Mouse (Mus musculus) limb, embryonic 11.5 days (tissue): ENCODE measurements around the gene Majin. TPM values are rescaled to one million over a fixed set of nuclear protein-coding genes. Genes with fewer than 3 reads are reported as not detected.
A peak's percentile ranks its signal among the peaks of the same experiment; 100 is the strongest.

Experiments
- ATAC-seq: fragments of 200-750 bp; cut with Nextera tagmentation; 2 replicates; pipeline ENCODE4 v1.8.0; 2017; ENCODE audit warnings: low read depth; ENCODE audit not compliant: insufficient number of reproducible peaks, low FRiP score, low TSS enrichment
- DNase-seq: peaks from one replicate; pipeline ENCODE4 v3.0.0-alpha.2; 2015; ENCODE audit warnings: low spot score
- H3K27ac ChIP-seq: fragments of 300-500 bp; sonication (generic); replicated peaks from 2 replicates; pipeline ENCODE4 v1.5.1; 2014; ENCODE audit warnings: low read depth, mild to moderate bottlenecking, low read length
- H3K27me3 ChIP-seq: fragments of 300-500 bp; sonication (generic); 2 replicates; pipeline ENCODE4 v1.6.1; 2014; ENCODE audit warnings: mild to moderate bottlenecking, low read length, mixed read lengths; ENCODE audit not compliant: control insufficient read depth, insufficient read depth
- H3K36me3 ChIP-seq: fragments of 300-500 bp; sonication (generic); 2 replicates; pipeline ENCODE4 v1.6.1; 2014; ENCODE audit warnings: mild to moderate bottlenecking, low read length, moderate library complexity, mixed read lengths; ENCODE audit not compliant: control insufficient read depth, insufficient read depth
- H3K4me1 ChIP-seq: fragments of 300-500 bp; sonication (generic); 2 replicates; pipeline ENCODE4 v1.6.1; 2014; ENCODE audit warnings: low read length, mixed read lengths; ENCODE audit not compliant: control insufficient read depth, insufficient read depth
- H3K4me2 ChIP-seq: fragments of 300-500 bp; sonication (generic); 2 replicates; pipeline ENCODE4 v1.6.1; 2014; ENCODE audit warnings: low read depth, mild to moderate bottlenecking, moderate library complexity; ENCODE audit not compliant: severe bottlenecking
- H3K4me3 ChIP-seq: fragments of 300-500 bp; sonication (generic); 2 replicates; pipeline ENCODE4 v1.5.1; 2014; ENCODE audit warnings: low read depth, low read length
- H3K9ac ChIP-seq: fragments of 300-500 bp; sonication (generic); 2 replicates; pipeline ENCODE4 v1.6.1; 2014; ENCODE audit warnings: mild to moderate bottlenecking, low read length
- H3K9me3 ChIP-seq: fragments of 300-500 bp; sonication (generic); 2 replicates; pipeline ENCODE4 v1.6.1; 2016; ENCODE audit warnings: low read length; ENCODE audit not compliant: control insufficient read depth
- WGBS: fragments of 180-500 bp; shearing (Covaris S2); extraction: QIAGEN DNeasy Blood & Tissue Kit; methylation state at CpG from one replicate; pipeline ENCODE4 v1.1.7; 2014; 5-methylcytosine and 5-hydroxymethylcytosine counted together
- polyA plus RNA-seq: library from polyadenylated mRNA; unstranded; fragments of >200 nt; fragmentation: Nextera tagmentation; extraction: Ambion mirVana; gene quantifications from 2 replicates; pipeline ENCODE4 v1.2.1, GENCODE M21; 2014

Gene Majin
- polyA plus RNA-seq, 1 experiment from 2014 or later = not detected

- H3K27me3 ChIP-seq = no peaks in the 10 kb centered on the region
- H3K4me1 ChIP-seq = peaks cover 7% of the 10 kb centered on the region
- DNase-seq (no peak), ATAC-seq (no peak)
- no peak overlapping the region for H3K4me3 ChIP-seq
- no peak overlapping the region for H3K27ac ChIP-seq
- no peaks in the 10 kb centered on the region for H3K9me3 ChIP-seq
- no peak overlapping the region for H3K9ac ChIP-seq
- H3K36me3 ChIP-seq = no peaks in the 10 kb centered on the region
- H3K4me2 ChIP-seq = no peak overlapping the region
- WGBS = 36% methylated on average over 5 of the region's 5 CpGs
Measured at GRCm38 (mm10) chr19:6240725-6241124, 56.5 kb downstream of the Majin start.

DNA sequence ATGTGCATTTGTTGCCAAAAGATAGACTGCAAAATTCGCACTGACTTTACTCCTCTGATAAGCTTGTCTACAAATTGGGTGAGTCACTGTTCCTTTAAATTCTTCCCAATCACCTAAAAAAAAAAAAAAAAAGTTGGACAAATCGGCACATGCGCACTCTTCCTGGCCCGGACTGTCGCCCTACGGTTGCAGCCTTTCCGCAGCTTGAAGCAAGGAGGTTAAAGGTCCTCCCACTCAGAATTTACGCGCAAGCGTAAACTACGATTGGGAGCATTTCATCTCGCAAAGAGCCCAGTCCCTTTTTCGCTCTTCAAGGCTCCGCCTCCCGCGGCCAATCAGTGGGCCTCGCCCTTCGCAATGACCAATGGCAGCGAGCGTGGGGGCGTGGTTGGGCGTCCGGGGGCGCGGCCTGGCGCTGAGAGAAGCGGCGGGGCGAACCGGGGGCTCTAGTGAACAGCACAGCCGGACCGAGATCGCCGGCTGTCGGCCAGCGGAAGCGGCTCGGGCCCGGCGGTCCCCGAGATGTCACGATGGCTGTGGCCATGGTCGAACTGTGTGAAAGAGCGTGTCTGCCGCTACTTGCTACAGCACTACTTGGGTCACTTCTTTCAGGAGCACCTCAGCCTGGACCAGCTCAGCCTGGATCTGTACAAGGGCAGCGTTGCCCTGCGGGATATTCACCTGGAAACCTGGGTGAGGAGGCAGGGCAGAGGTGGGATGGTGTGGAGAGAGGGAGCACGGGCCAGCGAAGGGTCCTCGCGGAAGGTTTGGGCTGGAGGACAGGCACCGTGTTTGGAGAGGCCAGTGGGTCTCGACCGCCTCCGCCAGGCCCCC, 57.3 kb downstream of the Majin start, which contains the start of gene Atg2a:
Gene Atg2a, plus strand, starts transcription at position 395 of the 834 bp plus-strand sequence.
- Histone ChIP-seq H3K4me2 (peak within 1 kb of the TSS; percentile 89), H3K9ac (peak within 1 kb of the TSS; percentile 85), H3K4me3 (peak within 1 kb of the TSS; percentile 85), H3K27ac (peak within 1 kb of the TSS; percentile 33; the same call in 1 of the 2 replicates), H3K36me3 (peaks cover 7% of the 10 kb centered on the region; the same call in 1 of the 2 replicates), H3K27me3 (no peaks in the 10 kb centered on the region), H3K4me1 (peaks cover 7% of the 10 kb centered on the region), H3K9me3 (no peaks in the 10 kb centered on the region)
- peak; percentile 91 for ATAC-seq
- DNase-seq = peak; percentile 97
- under 1% methylated on average over 55 of the region's 55 CpGs for WGBS

GRCm38 (mm10) chr19:6242281-6242680, 58.1 kb downstream of the Majin start:
- Histone ChIP-seq H3K4me1 (peaks cover 7% of the 10 kb centered on the region), H3K9ac (peak overlapping the region; percentile 85), H3K4me3 (peak overlapping the region; percentile 85), H3K27ac (no peak overlapping the region; the same call in 1 of the 2 replicates), H3K9me3 (no peaks in the 10 kb centered on the region), H3K36me3 (peaks cover 11% of the 10 kb centered on the region; the same call in 1 of the 2 replicates), H3K27me3 (no peaks in the 10 kb centered on the region), H3K4me2 (peak overlapping the region; percentile 89)
- 0% methylated on average over 4 of the region's 4 CpGs for WGBS
- ATAC-seq (no peak; the same call in 1 of the 2 replicates), DNase-seq (peak; percentile 40)

DNA sequence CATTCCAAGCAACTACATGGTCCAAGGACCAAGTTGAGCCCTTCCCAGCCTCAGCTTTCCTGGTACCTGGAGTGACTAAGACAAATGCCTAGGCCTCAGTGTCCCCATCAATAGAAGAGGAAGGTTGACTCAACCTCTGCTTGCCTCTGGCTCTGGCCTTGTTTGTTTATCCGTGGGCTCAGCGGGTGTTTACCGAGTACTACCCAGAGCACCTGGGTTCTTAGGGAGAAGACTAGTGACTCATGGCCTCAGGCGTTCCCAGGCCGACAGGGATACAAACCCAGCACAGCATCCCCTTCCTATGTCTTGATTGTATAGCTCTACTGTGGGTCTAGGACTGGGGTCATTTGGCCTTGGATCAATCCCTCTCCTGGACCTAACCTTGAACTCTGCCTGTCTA, 59.0 kb downstream of the Majin start:
- Histone ChIP-seq H3K4me2 (no peak overlapping the region), H3K27ac (no peak overlapping the region), H3K9me3 (no peaks in the 10 kb centered on the region), H3K4me1 (peaks cover 7% of the 10 kb centered on the region), H3K27me3 (no peaks in the 10 kb centered on the region), H3K9ac (no peak overlapping the region; the same call in 1 of the 2 replicates), H3K36me3 (peaks cover 15% of the 10 kb centered on the region; the same call in 1 of the 2 replicates), H3K4me3 (no peak overlapping the region)
- 84% methylated on average over 5 of the region's 5 CpGs for WGBS
- ATAC-seq (no peak), DNase-seq (no peak)

DNA sequence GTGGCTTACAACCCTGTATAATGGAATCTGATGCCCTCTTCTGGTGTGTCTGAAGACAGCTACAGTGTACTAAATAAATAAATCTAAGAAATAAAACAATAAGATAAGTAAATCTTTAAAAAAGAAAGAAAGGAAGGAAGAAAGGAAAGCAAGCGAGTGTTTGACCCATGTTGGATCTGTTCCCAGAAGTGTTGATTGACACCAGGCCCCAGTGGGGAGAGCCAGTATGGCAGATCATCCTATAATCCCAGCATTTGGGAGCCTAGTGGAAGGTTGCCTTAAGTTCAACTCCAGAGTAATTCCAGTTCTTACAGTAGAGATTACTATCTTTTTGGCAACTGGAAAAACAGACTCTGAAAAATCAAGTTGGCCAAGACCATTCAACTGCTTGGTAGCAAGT, 61.6 kb downstream of the Majin start:
- WGBS = 86% methylated on average over 1 of the region's 1 CpGs
- DNase-seq (no peak), ATAC-seq (no peak)
- Histone ChIP-seq H3K9ac (no peak overlapping the region), H3K36me3 (peaks cover 20% of the 10 kb centered on the region; the same call in 1 of the 2 replicates), H3K27me3 (no peaks in the 10 kb centered on the region), H3K4me2 (no peak overlapping the region), H3K27ac (no peak overlapping the region), H3K4me3 (no peak overlapping the region), H3K4me1 (peaks cover 7% of the 10 kb centered on the region), H3K9me3 (no peaks in the 10 kb centered on the region)

- WGBS = 93% methylated on average over 29 of the region's 29 CpGs
- Histone ChIP-seq H3K4me2 (no peak overlapping the region), H3K9me3 (no peaks in the 10 kb centered on the region), H3K9ac (no peak overlapping the region), H3K27me3 (no peaks in the 10 kb centered on the region), H3K4me3 (no peak overlapping the region), H3K4me1 (peaks cover under 1% of the 10 kb centered on the region; the same call in 1 of the 2 replicates), H3K36me3 (peaks cover 26% of the 10 kb centered on the region; the same call in 1 of the 2 replicates), H3K27ac (no peak overlapping the region)
- ATAC-seq (no peak), DNase-seq (no peak)
Measured at GRCm38 (mm10) chr19:6247526-6248300, 63.5 kb downstream of the Majin start.

GRCm38 (mm10) chr19:6253021-6253420, 68.8 kb downstream of the Majin start:
- no peak overlapping the region for H3K9ac ChIP-seq
- H3K36me3 ChIP-seq = peaks cover 30% of the 10 kb centered on the region
- no peak overlapping the region for H3K27ac ChIP-seq
- no peak for DNase-seq
- no peaks in the 10 kb centered on the region for H3K27me3 ChIP-seq
- no peak for ATAC-seq
- H3K4me3 ChIP-seq = no peak overlapping the region
- no peaks in the 10 kb centered on the region for H3K4me1 ChIP-seq
- H3K4me2 ChIP-seq = no peak overlapping the region
- WGBS = 91% methylated on average over 4 of the region's 4 CpGs
- H3K9me3 ChIP-seq = no peaks in the 10 kb centered on the region

GRCm38 (mm10) chr19:6260428-6260827, 76.2 kb downstream of the Majin start:
- DNase-seq (peak; percentile 53), ATAC-seq (no peak)
- H3K4me3 ChIP-seq = no peak overlapping the region
- WGBS = 81% methylated on average over 2 of the region's 2 CpGs
- peaks cover 2% of the 10 kb centered on the region; the same call in 1 of the 2 replicates for H3K9me3 ChIP-seq
- H3K27ac ChIP-seq = no peak overlapping the region
- no peaks in the 10 kb centered on the region for H3K27me3 ChIP-seq
- peaks cover 23% of the 10 kb centered on the region for H3K36me3 ChIP-seq
- no peak overlapping the region for H3K9ac ChIP-seq
- no peaks in the 10 kb centered on the region for H3K4me1 ChIP-seq
- no peak overlapping the region for H3K4me2 ChIP-seq
